Comparison of ENCODE assay signal across 11 mouse cellular contexts in genomic region chr12:71839653-71840052, GRCm38 (mm10).
"Had no signal": no experiment of that assay in that cellular context is flagged by ENCODE, and none has a peak within 500 bp of the region (broad histone marks: within the 10 kb centered on the region; RNA-seq: fewer than 3 reads in every experiment).

No protein-coding gene starts in this region.

- H3K27ac ChIP-seq: intestine, embryonic 15.5 days; limb, embryonic 10.5 days; midbrain, embryonic 13.5 days; neural tube, embryonic 15.5 days had no signal

- H3K4me2 ChIP-seq: intestine, embryonic 15.5 days; midbrain, embryonic 13.5 days; neural tube, embryonic 15.5 days had no signal

- DNase-seq: kidney, adult 8-10 months; kidney, postnatal 25 days; lung, adult 18-20 months; lung, postnatal 4 days; right cerebral cortex, adult 18-20 months; right cerebral cortex, postnatal 25 days; thymus, postnatal 4 days had no signal

- ATAC-seq: intestine, embryonic 15.5 days; midbrain, embryonic 13.5 days had no signal

- H3K9me3 ChIP-seq: intestine, embryonic 15.5 days; limb, embryonic 10.5 days; midbrain, embryonic 13.5 days; neural tube, embryonic 15.5 days had no signal

- H3K9ac ChIP-seq: intestine, embryonic 15.5 days; midbrain, embryonic 13.5 days; neural tube, embryonic 15.5 days had no signal

- H3K4me3 ChIP-seq: intestine, embryonic 15.5 days; limb, embryonic 10.5 days; midbrain, embryonic 13.5 days; neural tube, embryonic 15.5 days had no signal

- H3K27me3 ChIP-seq: intestine, embryonic 15.5 days; midbrain, embryonic 13.5 days; neural tube, embryonic 15.5 days had no signal

- H3K36me3 ChIP-seq: intestine, embryonic 15.5 days; limb, embryonic 10.5 days; midbrain, embryonic 13.5 days; neural tube, embryonic 15.5 days had no signal
